Mouse (Mus musculus) neural tube, embryonic 15.5 days (tissue): ENCODE measurements around the gene Map7. TPM values are rescaled to one million over a fixed set of nuclear protein-coding genes. Genes with fewer than 3 reads are reported as not detected.
A peak's percentile ranks its signal among the peaks of the same experiment; 100 is the strongest.

ENCODE experiments used
- ATAC-seq: fragments of 200-750 bp; cut with Nextera tagmentation; 2 replicates; pipeline ENCODE4 v1.8.0; 2017; ENCODE audit warnings: mild to moderate bottlenecking, moderate TSS enrichment, moderate library complexity; ENCODE audit not compliant: low FRiP score
- H3K27ac ChIP-seq: fragments of 300-500 bp; sonication (generic); replicated peaks from 2 replicates; pipeline ENCODE4 v1.5.1; 2015; ENCODE audit warnings: mild to moderate bottlenecking, inconsistent platforms
- H3K27me3 ChIP-seq: fragments of 300-500 bp; sonication (generic); replicated peaks from 2 replicates; pipeline ENCODE4 v1.6.1; 2015; ENCODE audit warnings: inconsistent platforms
- H3K36me3 ChIP-seq: fragments of 300-500 bp; sonication (generic); 2 replicates; pipeline ENCODE4 v1.6.1; 2015; ENCODE audit warnings: inconsistent platforms
- H3K4me1 ChIP-seq: fragments of 300-500 bp; sonication (generic); 2 replicates; pipeline ENCODE4 v1.6.1; 2015; ENCODE audit warnings: inconsistent platforms
- H3K4me2 ChIP-seq: fragments of 300-500 bp; sonication (generic); 2 replicates; pipeline ENCODE4 v1.6.1; 2015; ENCODE audit warnings: inconsistent platforms, mild to moderate bottlenecking, moderate library complexity
- H3K4me3 ChIP-seq: fragments of 300-500 bp; sonication (generic); replicated peaks from 2 replicates; pipeline ENCODE4 v1.5.1; 2015; ENCODE audit warnings: mild to moderate bottlenecking, inconsistent platforms
- H3K9ac ChIP-seq: fragments of 300-500 bp; sonication (generic); replicated peaks from 2 replicates; pipeline ENCODE4 v1.6.1; 2015; ENCODE audit warnings: mild to moderate bottlenecking, inconsistent platforms
- H3K9me3 ChIP-seq: fragments of 300-500 bp; sonication (generic); replicated peaks from 2 replicates; pipeline ENCODE4 v1.6.1; 2016; ENCODE audit warnings: inconsistent platforms
- WGBS: fragments of 180-500 bp; shearing (Covaris S2); methylation state at CpG from one replicate; pipeline ENCODE4 v1.1.7; 2015; ENCODE audit warnings: mixed read lengths; 5-methylcytosine and 5-hydroxymethylcytosine counted together
- polyA plus RNA-seq: library from polyadenylated mRNA; unstranded; fragments of >200 nt; fragmentation: Nextera tagmentation; extraction: Ambion mirVana; gene quantifications from 2 replicates; pipeline ENCODE4 v1.2.1, GENCODE M21; 2015

The Map7 gene
- polyA plus RNA-seq, 1 experiment from 2014 or later, result 13.9 TPM

- ATAC-seq, result peak; percentile 63; the same call in 1 of the 2 replicates
- H3K4me2 ChIP-seq, result peak overlapping the region; percentile 25; the same call in 1 of the 2 replicates
Observed at GRCm38 (mm10) chr10:20273278-20273677, 125.0 kb downstream of the Map7 start.

GRCm38 (mm10) chr10:20274022-20274421 is 125.8 kb downstream of the Map7 start:
- H3K4me1 ChIP-seq, result peaks cover 4% of the 10 kb centered on the region; the same call in 1 of the 2 replicates
- H3K9me3 ChIP-seq, result no peaks in the 10 kb centered on the region
- H3K27ac ChIP-seq, result no peak overlapping the region
- H3K9ac ChIP-seq, result no peak overlapping the region
- H3K4me3 ChIP-seq, result no peak overlapping the region
- no peaks in the 10 kb centered on the region for H3K36me3 ChIP-seq
- ATAC-seq, result no peak
- no peaks in the 10 kb centered on the region for H3K27me3 ChIP-seq
- no peak overlapping the region for H3K4me2 ChIP-seq
- WGBS, result 88% methylated on average over 9 of the region's 9 CpGs

More at GRCm38 (mm10) chr10:20273278-20273677, 125.0 kb downstream of the Map7 start:
- Histone ChIP-seq H3K27ac (no peak overlapping the region), H3K9me3 (no peaks in the 10 kb centered on the region), H3K27me3 (no peaks in the 10 kb centered on the region), H3K9ac (0 out of 2 replicates have a peak overlapping the region, but pooled peaks have one; percentile 14), H3K36me3 (no peaks in the 10 kb centered on the region), H3K4me3 (no peak overlapping the region), H3K4me1 (peaks cover 4% of the 10 kb centered on the region; the same call in 1 of the 2 replicates)
- WGBS, result 49% methylated on average over 14 of the region's 15 CpGs

- Histone ChIP-seq H3K9me3 (no peaks in the 10 kb centered on the region), H3K9ac (no peak overlapping the region)
- WGBS, result 82% methylated on average over 2 of the region's 2 CpGs
Observed at GRCm38 (mm10) chr10:20281456-20281855, 133.2 kb downstream of the Map7 start.

GRCm38 (mm10) chr10:20285289-20285975 is 137.2 kb downstream of the Map7 start:
- H3K27me3 ChIP-seq, result no peaks in the 10 kb centered on the region
- no peak overlapping the region for H3K4me3 ChIP-seq
- H3K9ac ChIP-seq, result no peak overlapping the region
- H3K4me2 ChIP-seq, result 0 out of 2 replicates have a peak overlapping the region, but pooled peaks have one; percentile 44
- peak overlapping the region; percentile 73 for H3K27ac ChIP-seq
- H3K9me3 ChIP-seq, result no peaks in the 10 kb centered on the region
- no peaks in the 10 kb centered on the region for H3K36me3 ChIP-seq
- H3K4me1 ChIP-seq, result peaks cover 24% of the 10 kb centered on the region
- ATAC-seq, result peak; percentile 75
- 11% methylated on average over 10 of the region's 10 CpGs for WGBS

More at GRCm38 (mm10) chr10:20281456-20281855, 133.2 kb downstream of the Map7 start:
- H3K36me3 ChIP-seq, result no peaks in the 10 kb centered on the region
- H3K27me3 ChIP-seq, result no peaks in the 10 kb centered on the region
- H3K4me1 ChIP-seq, result peaks cover 14% of the 10 kb centered on the region
- no peak for ATAC-seq
- no peak overlapping the region for H3K4me2 ChIP-seq
- no peak overlapping the region for H3K4me3 ChIP-seq
- H3K27ac ChIP-seq, result no peak overlapping the region

- no peaks in the 10 kb centered on the region for H3K9me3 ChIP-seq
- peak overlapping the region; percentile 44 for H3K4me2 ChIP-seq
- WGBS, result 9% methylated on average over 15 of the region's 15 CpGs
- peaks cover 29% of the 10 kb centered on the region for H3K4me1 ChIP-seq
- peak overlapping the region; percentile 23; the same call in 1 of the 2 replicates for H3K9ac ChIP-seq
- peak; percentile 72 for ATAC-seq
- no peaks in the 10 kb centered on the region for H3K36me3 ChIP-seq
- no peak overlapping the region for H3K4me3 ChIP-seq
- H3K27ac ChIP-seq, result peak overlapping the region; percentile 73
- H3K27me3 ChIP-seq, result no peaks in the 10 kb centered on the region
Observed at GRCm38 (mm10) chr10:20285994-20286836, 137.9 kb downstream of the Map7 start.

DNA sequence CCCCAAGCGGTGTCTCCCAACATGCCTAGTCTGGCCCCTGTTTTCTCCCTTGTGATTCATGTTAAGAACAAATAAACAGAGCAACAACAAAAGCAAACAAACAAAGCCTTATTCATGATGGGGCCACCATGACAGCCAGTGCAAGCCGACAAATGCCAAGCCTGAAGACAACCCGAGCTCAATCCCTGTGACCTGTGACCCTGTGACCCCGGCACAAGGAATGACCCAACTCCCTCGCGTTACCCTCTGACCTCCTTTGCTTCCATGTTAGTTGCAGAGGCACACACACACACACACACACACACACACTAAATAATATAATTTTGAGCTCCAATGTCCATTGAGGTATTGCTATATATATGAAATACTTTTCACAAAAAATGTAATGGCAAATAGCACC is 139.1 kb downstream of the Map7 start:
- H3K27ac ChIP-seq, result peak overlapping the region; percentile 73; the same call in 1 of the 2 replicates
- no peak overlapping the region for H3K9ac ChIP-seq
- peaks cover 29% of the 10 kb centered on the region for H3K4me1 ChIP-seq
- H3K9me3 ChIP-seq, result no peaks in the 10 kb centered on the region
- H3K36me3 ChIP-seq, result no peaks in the 10 kb centered on the region
- H3K27me3 ChIP-seq, result no peaks in the 10 kb centered on the region
- no peak for ATAC-seq
- H3K4me3 ChIP-seq, result no peak overlapping the region
- H3K4me2 ChIP-seq, result no peak overlapping the region
- WGBS, result 24% methylated on average over 6 of the region's 6 CpGs

- peak overlapping the region; percentile 51 for H3K9ac ChIP-seq
- H3K27ac ChIP-seq, result 0 out of 2 replicates have a peak overlapping the region, but pooled peaks have one; percentile 56
- no peaks in the 10 kb centered on the region for H3K27me3 ChIP-seq
- H3K9me3 ChIP-seq, result no peaks in the 10 kb centered on the region
- peak overlapping the region; percentile 34 for H3K4me3 ChIP-seq
- H3K36me3 ChIP-seq, result no peaks in the 10 kb centered on the region
- ATAC-seq, result peak; percentile 52
- peak overlapping the region; percentile 60 for H3K4me2 ChIP-seq
- H3K4me1 ChIP-seq, result peaks cover 24% of the 10 kb centered on the region
- 6% methylated on average over 11 of the region's 11 CpGs for WGBS
Observed at GRCm38 (mm10) chr10:20290467-20290883, 142.2 kb downstream of the Map7 start.

- Histone ChIP-seq H3K4me2 (no peak overlapping the region), H3K27ac (no peak overlapping the region), H3K4me3 (no peak overlapping the region), H3K9me3 (no peaks in the 10 kb centered on the region), H3K4me1 (no peaks in the 10 kb centered on the region), H3K9ac (no peak overlapping the region), H3K36me3 (no peaks in the 10 kb centered on the region), H3K27me3 (no peaks in the 10 kb centered on the region)
- ATAC-seq, result no peak
- 74% methylated on average over 5 of the region's 5 CpGs for WGBS
Observed at GRCm38 (mm10) chr10:20295961-20296360, 147.7 kb downstream of the Map7 start.

DNA sequence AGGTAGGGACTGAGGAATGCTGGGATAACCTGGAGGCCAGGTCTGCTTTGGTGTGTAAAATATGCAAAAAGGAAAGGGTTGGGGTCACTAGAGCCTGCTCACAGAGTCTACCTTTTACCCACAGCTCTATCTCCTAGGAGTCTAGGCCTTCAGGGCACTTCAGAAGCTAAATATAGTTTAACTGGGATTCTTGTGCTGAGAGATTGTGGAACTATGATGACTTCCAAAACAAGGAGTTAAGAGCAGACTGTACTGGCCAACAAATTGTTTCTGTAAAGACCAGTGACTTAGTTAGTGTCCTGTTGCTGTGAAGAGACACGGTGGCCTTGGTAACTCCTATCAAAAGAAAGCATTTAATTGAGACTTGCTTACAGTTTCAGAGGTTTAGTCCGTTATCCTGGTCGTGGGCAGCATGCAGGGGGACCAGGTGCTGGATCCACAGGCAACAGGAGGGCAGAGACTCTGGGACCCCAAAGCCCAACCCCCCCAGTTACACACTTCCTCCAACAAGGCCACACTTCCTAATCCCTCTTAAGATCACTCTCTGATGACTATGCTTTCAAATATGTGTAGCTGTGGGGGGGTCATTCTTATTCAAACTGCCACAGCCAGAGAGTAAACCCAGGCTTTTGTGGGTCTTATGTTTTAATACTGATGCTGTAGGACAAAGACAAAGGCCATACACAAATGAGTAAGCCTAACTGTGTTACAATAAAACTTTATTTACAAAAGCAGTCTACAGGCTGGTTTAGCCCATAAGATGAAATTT is 150.1 kb downstream of the Map7 start:
- WGBS, result 66% methylated on average over 3 of the region's 3 CpGs
- H3K27me3 ChIP-seq, result no peaks in the 10 kb centered on the region
- H3K27ac ChIP-seq, result no peak overlapping the region
- no peaks in the 10 kb centered on the region for H3K36me3 ChIP-seq
- H3K9me3 ChIP-seq, result no peaks in the 10 kb centered on the region
- H3K4me3 ChIP-seq, result no peak overlapping the region
- H3K4me1 ChIP-seq, result no peaks in the 10 kb centered on the region
- ATAC-seq, result no peak
- H3K4me2 ChIP-seq, result no peak overlapping the region
- no peak overlapping the region for H3K9ac ChIP-seq

DNA sequence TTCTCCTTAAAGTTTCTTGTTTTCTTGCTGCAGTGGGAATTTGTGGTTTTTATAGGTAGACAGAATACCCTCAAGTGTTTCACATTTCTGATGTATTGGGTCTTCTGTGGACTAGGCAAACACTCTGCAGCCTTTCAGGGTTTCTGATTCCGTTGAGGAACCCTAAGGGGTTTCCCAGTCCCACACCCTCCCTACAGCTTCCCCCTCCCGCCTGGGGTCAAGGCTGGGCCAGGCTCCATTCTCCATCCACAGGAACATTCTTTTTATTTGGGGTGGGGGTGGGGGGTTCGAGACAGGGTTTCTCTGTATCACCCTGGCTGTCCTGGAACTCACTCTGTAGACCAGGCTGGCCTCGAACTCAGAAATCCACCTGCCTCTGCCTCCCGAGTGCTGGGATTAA is 150.8 kb downstream of the Map7 start:
- no peaks in the 10 kb centered on the region for H3K9me3 ChIP-seq
- ATAC-seq, result no peak
- H3K9ac ChIP-seq, result no peak overlapping the region
- H3K27me3 ChIP-seq, result no peaks in the 10 kb centered on the region
- H3K36me3 ChIP-seq, result no peaks in the 10 kb centered on the region
- 71% methylated on average over 5 of the region's 5 CpGs for WGBS
- H3K4me3 ChIP-seq, result no peak overlapping the region
- H3K4me1 ChIP-seq, result no peaks in the 10 kb centered on the region
- no peak overlapping the region for H3K27ac ChIP-seq
- H3K4me2 ChIP-seq, result no peak overlapping the region
